Mouse (Mus musculus) CD4-positive, CD25-positive, alpha-beta regulatory T cell (primary cell): ENCODE results near the gene Serac1. TPM values are rescaled to one million over a fixed set of nuclear protein-coding genes. Genes with fewer than 3 reads are reported as not detected.

Experiments used
- polyA plus RNA-seq: library from polyadenylated mRNA; unstranded; fragments of 100-300 nt; shearing (Covaris generic); gene quantifications from one replicate; pipeline ENCODE4 v1.2.1, GENCODE M21; 2017

Serac1 gene
- polyA plus RNA-seq, result 2.7 TPM

GRCm38 (mm10) chr17:6079287-6080122 lies at the start of gene Serac1, which contains the start of gene Gtf2h5:
Gene Serac1, minus strand, starts transcription at chr17:6079741.
Gene Gtf2h5, plus strand, starts transcription at chr17:6079786.

GRCm38 (mm10) chr17:6106361-6107014 lies 26.9 kb upstream of the Serac1 start, which contains the start of gene Tulp4:
Gene Tulp4, plus strand, starts transcription at chr17:6106437.

Other genes with a start within 250 kb of the Serac1 start
- gene Snx9, start 238.4 kb downstream of the Serac1 start, polyA plus RNA-seq, result 17.4 TPM
- gene Synj2, start 138.5 kb downstream of the Serac1 start, polyA plus RNA-seq, result 29.4 TPM
- gene Gtf2h5, start within 50 bp of the Serac1 start, polyA plus RNA-seq, result 91.5 TPM
- gene Tulp4, start 26.7 kb upstream of the Serac1 start, polyA plus RNA-seq, result 78.9 TPM
- gene Tmem181a, start 177.1 kb upstream of the Serac1 start, polyA plus RNA-seq, result 19.0 TPM
- 11.3 TPM for gene Dynlt1a, start 237.8 kb upstream of the Serac1 start, polyA plus RNA-seq